Mouse (Mus musculus) thymus, postnatal 0 days (tissue): ENCODE results near the gene 1600002K03Rik. TPM values are rescaled to one million over a fixed set of nuclear protein-coding genes. Genes with fewer than 3 reads are reported as not detected.

ENCODE experiments used
- DNase-seq: peaks from one replicate; pipeline ENCODE4 v3.0.0-alpha.2; 2015; ENCODE audit warnings: low spot score
- polyA plus RNA-seq: library from polyadenylated mRNA; unstranded; fragments of >200 nt; fragmentation: Nextera tagmentation; extraction: Ambion mirVana; gene quantifications from 2 replicates; pipeline ENCODE4 v1.2.1, GENCODE M21; 2015

The 1600002K03Rik gene
- polyA plus RNA-seq, 1 experiment from 2014 or later = 15.3 TPM

DNA sequence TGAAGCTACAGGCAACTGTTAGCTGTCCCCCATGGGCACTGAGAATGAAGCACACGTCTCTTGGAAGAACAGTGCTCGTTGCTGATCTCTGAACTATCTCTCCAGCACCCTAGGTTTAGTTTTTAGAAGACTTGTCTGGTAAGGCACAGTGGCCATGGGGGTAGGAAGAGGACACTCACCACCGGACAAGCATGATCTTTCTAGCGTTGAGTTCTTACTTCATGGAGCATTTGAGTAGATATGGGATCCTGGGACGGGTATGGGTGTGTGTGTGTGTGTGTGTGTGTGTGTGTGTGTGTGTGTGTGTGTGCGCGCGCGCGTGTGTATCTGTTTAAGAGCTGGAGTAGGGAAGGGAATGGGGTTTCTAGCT lies 32.1 kb upstream of the 1600002K03Rik start, which contains the start of gene Cbarp:
Cbarp (minus strand) TSS at position 170 of the 370 bp plus-strand sequence.
- no peak for DNase-seq

DNA sequence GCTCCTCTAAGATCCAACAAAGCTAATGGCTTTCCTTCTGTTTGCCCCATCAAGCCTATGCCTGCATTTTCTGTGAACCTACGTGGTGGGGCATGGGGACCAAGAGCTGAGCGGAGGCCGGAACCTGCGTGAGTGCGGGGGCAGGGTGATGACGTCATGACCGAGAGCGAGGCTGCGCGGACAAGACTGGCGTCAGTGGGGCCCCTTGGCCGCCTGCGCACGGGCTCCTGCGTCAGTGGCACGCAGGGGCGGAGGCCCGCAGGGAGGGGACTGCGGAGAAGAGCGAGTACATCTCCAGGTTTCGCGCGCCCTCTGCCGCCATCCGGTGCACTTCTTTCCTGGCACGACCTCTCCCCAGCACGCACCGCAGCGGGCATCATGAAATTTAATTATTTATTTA lies 31.5 kb upstream of the 1600002K03Rik start:
- DNase-seq = peak; percentile 97

DNA sequence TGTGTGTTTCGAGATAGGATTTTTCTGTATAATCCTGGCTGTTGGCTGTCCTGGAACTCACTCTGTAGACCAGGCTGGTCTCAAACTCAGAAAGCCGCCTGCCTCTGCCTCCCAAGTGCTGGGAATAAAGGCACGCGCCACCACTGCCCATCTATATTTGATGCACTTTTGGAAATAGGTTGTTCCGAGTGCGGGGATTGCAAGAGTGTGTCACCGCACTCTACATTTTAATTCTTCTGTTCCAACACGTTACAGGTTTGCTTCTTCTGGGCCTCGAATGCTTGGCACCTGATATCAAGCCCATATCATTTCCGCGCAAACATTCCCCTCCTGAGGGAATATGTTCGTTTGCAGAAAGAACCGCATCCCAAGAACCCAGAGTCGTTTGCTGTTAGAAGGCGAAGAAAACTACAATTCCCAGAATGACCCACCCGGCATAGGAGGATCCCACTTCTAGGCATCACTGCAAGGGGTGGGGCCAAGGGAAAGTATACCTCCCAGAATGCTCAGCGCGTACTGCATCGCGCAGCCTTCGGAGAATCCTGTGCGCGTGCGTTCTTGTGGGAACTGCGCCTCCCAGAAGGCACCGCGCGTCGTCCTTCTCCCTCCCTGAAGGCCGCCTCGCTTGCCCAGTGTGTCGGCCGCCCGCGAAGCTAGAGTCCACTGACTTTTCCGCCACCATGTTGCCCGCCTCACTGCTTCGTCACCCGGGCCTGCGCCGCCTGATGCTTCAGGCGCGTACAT lies 30.8 kb upstream of the 1600002K03Rik start:
- peak; percentile 98 for DNase-seq

DNA sequence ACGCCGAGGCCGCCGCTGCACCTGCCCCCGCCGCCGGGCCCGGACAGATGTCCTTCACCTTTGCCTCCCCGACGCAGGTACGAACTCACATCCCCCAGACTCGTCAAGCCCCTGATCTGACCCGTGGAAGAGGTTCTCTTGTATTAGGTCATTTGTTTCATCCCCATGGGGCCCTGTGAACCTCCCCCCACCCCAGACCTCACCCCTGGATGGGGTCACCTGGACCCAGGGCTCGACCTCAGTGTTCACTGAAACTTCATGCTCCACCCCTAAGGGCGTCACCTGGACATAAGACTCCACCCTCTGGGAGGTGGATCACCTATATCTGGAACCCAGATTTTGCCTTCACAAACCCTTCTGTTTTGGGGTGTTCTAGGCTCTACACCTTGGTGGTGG lies 30.2 kb upstream of the 1600002K03Rik start:
- no peak for DNase-seq

DNA sequence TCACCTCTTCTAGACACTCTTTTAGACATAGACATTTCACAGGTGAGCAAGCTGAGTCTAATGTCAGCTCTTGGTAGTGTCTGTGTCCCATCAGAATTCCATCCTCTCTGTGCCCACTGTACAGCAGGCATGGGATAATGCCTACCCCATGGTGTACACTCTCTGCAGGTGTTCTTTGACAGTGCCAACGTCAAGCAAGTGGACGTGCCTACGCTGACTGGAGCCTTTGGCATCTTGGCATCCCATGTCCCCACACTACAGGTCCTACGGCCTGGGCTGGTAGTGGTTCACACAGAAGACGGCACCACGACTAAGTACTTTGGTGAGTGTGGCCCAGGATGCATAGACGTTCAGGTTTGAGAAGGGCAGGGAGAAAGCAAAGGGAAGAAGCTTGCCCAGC lies 29.1 kb upstream of the 1600002K03Rik start:
- no peak for DNase-seq

DNA sequence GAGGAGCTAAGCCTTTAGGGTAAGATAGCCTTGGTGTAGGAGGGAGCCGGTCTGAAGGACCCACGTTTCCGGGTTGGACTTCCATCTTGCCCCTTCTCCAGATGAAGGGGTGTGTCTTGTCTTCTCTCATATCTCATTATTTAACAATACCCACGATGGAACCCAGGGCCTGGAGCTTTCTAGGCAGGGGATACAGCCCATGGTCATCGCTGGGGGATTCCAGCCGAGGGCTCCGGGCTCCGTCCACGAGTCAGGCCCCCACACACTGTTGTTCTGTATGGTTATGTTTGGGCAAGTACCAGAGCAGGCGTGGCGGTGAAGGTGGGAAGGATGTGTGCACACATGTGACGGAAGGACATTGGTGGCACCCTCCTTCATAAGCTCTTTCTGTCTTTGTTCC lies 28.6 kb upstream of the 1600002K03Rik start:
- DNase-seq = no peak

DNA sequence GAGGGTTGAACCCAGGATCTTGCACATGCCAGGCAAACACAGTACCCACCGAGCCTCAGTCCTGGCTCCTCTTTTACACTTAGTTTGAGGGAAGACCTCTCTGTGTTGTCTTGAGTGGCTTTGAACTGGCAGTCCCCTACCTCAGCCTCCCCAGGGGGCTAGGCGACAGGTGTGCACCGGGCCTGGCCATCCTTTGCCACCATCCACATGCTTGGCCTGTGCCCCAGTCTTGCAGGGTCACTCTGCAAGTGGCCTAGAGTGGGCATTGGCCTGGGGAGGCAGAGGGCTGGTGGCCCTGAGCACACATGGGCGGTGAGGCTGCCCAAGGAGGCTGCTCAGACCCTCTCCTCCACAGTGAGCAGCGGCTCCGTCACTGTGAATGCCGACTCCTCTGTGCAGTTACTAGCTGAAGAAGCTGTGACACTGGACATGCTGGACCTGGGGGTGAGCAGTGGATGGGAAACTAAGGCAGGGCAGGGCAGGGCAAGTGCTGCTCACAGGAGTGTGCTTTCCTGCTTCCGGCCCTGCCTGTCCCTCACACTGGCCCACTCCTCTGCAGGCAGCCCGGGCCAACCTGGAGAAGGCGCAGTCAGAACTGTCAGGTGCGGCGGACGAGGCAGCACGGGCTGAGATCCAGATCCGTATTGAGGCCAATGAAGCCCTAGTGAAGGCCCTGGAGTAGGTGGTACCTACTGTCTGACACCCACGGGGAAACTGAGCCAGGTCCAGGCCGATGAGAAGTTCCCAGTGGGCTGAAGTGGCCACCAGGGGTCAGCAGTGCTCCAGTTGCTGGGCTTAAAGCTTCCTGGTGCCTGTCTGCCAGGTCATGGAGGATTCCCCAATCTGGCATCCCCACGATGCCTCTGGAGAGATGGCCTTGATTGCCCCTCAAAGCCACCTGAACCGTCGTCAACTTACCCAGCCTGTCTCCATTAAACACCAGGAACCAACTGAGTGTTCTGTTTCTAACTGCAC lies 27.6 kb upstream of the 1600002K03Rik start:
- DNase-seq = peak; percentile 61

DNA sequence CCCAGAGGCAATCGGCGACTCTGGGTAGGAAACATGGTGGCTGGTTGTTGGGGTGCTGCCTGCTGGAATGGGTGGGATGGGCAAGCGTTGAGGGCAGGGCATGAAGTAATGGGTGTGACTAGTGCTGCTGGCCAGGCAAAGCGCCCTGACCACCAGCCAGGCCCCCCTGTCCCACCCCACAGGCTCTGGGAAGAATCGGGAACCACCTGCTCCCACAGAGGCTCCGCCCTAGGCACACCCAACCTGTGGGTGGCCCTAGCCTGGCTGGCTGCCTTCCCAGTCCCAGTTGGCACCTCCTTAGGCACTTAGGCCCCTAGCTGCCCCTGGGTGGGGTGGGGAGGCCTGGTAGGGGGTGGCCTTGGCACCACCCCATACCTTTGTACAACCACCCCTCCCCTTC lies 26.8 kb upstream of the 1600002K03Rik start:
- DNase-seq = no peak

DNA sequence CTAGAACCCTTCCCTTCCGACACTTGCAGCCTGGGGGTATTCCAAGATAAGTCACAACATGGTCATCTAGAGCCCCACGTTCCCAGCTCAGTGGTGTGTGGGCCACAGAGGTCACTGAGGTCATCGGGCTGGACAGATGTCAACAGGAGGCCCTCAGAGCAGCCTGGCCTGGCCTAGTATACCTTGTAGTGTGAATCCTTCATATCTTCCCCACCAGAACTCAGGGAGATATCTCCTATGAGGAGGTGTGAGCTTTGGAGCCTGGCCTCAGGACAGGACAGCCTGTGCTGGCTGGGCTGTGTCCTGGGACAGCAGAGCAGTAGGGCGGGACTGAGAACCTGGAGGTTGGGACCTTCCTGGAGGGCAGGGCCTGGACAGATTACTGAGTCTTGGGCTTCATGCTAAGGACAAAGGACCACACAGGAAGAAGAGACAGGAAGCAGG lies 26.2 kb upstream of the 1600002K03Rik start:
- no peak for DNase-seq

DNA sequence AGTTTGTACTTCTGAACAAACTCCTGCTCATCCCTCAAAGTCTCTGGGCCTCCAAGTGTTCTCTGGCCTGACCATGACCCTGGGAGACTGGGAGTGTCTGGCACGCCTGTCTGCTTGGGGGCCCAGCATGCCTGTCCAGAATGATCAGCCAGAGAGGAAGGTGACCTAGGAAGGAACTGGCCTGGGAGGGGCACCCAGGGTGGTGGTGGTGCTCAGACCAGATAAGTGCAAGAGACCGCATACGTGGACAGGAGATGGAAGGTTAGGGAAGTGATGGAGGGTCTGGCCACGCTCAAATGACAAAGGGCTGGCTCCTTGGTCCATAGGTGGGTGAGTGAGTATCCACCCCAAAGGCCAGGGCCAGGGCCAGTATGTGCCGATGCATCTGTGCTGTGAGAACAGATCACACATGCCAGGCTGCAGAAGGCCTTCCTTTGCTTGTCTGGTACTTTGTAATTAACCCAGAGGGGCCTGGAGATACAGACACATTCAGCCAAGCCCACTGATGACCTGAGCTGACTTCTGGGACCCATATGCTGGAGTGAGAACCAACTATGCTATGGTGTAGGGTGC lies 25.5 kb upstream of the 1600002K03Rik start:
- DNase-seq = no peak

DNA sequence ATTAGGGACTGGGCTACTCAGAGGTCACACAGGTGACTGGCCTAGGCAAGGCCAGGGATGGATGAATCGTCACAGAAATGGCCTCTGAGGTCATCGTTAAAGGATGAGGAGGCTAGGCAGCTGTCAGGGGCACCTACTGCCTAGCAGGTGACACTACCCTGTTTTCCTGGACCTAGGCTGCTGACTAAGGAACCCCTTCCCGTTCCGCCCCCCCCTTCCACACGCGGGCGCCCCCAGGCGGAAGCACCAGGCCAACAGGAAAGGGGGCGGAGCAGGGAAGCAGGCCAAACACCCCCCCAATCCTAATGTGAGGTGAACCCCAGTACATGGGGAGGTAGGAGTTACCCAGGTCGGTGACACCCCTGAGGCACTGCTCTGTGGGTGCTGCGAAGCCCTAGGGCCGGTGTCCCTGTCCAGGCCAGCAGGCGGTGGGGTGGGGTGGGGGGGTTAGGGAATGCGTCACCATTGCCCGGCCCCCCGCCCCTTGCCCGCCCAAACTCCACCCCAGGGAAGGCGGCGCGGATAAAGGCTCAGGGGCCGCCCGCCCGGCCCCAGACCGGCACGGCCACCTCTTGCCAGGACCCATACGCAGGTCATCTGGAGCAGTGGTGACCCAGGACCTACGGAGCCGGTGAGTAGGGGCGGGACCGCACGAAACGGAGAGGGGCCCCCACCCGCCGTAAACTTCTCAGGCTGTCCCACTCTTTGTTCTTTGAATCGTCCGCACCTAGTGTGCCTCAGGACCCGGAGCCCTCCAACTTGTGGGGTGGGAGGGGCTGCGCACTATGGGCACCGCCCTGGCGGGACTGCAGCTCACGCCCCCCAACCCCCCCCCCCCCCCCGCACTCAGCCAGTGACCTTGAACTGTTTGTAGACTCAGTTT lies 24.8 kb upstream of the 1600002K03Rik start, which contains the start of gene Midn:
Midn (plus strand) TSS at position 554 of the 883 bp plus-strand sequence.
- peak; percentile 67 for DNase-seq

DNA sequence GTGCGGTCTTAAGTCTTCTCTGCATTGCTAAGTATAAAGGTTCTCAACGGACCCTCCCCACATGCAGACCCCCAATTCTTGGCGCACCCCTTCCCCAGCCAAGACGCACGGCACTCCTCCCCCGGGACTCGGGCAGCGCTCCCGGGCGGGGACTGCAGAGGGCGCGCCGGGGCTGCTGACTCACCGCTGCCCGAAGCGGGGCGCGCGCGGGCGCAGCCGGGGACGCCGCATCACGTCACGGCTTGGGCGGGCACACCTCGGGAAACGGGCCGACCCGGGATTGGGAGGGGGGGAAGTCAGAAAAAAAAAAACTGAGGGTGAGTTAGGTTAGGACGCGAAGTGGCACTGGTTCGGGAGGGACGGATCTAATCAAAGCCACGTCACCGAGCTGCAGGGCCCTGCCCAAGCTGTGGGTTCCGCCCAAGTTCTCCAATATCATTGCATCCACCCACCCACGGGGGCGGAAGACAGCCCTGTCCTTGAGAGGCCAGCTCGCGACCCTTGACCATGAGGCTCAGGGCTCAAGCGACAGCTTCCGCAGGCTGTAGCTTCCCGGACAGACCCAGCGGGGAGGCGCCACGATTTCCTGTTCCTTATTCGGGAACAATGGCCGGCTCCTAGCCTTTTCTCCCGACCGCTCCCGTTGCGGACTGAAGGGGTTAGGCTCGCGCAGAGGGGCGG lies 24.0 kb upstream of the 1600002K03Rik start:
- peak; percentile 92 for DNase-seq

DNA sequence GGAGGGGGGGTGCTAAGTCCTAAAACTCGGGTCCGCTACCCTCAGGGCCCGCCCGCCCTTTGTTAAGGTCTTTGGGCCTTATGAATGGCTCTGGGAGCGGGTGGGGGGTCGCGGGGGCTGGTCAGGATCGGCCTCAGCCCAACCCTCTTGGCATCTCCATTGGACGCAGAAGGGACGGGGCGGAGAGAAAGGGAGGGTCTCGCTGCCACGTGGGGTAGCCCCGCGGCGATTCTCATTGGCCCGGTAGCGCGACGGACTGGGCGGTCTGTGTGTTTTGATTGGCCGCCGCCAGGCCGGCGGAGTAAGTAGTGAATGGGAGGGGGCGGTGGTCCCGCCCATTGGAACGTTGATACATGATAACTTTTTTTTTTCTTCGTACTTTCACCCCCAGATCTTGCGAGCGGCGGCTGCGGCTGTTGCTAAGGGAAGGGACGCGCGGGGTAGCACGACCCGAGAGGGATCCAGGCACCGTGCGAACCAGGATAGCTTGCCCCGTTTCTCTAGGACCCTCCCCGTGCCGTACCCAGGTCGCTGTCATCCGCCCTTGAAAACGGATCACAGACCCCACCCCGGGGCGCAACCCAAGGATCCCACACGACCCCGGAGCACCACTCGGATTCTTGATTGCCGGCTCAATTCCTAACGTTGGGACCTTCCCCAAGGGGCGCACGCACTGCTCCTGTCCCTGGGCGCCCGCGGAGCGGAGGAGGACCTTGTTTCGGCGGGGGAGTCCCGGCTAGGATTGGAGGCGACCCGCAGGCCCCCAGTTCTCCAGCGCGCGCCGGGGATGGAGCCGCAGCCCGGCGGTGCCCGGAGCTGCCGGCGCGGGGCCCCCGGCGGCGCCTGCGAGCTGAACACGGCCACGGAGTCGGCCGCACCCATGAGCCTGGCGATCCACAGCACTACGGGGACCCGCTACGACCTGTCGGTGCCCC lies 23.2 kb upstream of the 1600002K03Rik start:
- DNase-seq = peak; percentile 99

DNA sequence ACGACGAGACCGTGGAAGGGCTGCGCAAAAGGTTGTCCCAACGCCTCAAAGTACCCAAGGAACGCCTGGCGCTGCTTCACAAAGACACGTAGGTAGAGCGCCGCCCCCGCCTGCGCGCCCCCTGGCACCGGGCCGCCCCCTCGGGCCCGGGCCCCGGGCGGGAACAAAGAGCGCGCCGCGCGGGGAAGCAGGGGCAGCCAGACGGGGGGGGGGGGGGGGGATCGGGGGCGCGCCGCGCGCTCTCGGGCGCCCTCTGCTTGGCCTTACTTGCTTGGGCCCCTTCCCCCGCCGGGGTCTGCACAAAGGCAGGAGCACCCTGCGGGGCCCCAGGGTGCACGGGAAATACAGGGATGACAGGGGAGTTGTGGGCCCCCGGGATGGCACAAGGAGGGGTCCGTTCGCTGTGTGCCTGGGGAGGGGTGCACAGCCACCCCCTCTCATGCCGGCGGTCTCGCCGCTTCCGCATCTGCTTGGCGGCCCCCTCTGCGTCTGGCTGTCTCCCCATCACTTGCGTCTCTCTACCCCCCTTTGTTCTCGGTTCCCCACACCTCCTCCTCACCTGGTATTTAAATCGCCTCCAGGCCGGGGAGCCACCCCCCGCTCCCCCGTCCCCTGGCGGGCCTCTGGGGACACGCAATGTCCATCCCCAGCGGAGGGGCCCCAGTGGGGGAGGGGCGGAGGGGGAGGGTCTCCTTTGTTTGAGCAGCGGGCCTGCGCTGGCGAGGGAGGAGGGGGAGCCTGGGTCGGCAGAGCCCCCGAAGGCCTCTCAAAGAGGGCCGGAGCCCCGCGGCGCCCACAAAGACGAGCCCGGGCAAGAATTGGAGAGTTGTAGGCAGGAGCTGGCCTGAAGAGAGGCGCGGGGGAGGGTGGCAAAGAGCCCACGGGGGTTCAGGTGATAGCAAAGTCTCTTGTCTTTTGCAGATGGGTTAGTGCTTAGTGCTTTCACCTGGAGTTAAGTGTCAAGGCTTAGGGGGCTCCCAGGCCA lies 22.2 kb upstream of the 1600002K03Rik start:
- DNase-seq = peak; percentile 88

DNA sequence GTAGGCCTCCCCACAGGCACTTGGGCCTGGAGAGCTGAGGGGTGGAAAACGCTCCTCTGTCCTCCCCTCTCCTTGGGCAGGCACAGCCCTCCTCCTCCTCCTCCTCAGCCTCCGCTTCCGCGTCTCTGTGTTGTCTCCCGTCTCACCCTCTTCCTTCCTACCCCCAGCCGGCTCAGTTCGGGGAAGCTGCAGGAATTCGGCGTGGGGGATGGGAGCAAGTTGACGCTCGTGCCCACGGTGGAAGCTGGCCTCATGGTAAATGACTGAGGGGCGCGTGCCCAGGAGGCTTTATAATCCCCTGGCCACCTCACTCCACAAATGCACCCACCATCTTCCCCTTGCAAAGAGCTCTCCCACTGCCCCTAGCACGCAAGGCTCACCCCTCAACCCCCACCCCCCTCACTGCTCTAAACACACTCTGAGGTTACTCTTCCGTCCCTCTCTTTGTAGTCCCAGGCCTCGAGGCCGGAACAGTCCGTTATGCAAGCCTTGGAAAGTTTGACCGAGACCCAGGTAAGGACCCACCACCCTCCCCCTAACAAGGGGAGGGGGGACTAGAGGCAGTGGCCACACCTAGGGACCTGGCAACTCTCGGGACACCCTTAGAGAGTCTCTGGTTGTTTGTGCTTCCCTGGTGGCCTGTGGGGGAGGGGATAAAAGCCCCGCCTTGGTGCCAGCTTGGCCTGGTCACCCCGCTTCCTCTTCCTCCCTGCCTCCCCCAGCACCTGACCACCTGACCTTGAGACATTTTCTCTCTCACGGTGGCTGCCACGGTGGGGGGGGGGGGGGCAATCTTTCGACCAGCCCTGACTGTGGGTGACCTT lies 21.3 kb upstream of the 1600002K03Rik start:
- no peak for DNase-seq

DNA sequence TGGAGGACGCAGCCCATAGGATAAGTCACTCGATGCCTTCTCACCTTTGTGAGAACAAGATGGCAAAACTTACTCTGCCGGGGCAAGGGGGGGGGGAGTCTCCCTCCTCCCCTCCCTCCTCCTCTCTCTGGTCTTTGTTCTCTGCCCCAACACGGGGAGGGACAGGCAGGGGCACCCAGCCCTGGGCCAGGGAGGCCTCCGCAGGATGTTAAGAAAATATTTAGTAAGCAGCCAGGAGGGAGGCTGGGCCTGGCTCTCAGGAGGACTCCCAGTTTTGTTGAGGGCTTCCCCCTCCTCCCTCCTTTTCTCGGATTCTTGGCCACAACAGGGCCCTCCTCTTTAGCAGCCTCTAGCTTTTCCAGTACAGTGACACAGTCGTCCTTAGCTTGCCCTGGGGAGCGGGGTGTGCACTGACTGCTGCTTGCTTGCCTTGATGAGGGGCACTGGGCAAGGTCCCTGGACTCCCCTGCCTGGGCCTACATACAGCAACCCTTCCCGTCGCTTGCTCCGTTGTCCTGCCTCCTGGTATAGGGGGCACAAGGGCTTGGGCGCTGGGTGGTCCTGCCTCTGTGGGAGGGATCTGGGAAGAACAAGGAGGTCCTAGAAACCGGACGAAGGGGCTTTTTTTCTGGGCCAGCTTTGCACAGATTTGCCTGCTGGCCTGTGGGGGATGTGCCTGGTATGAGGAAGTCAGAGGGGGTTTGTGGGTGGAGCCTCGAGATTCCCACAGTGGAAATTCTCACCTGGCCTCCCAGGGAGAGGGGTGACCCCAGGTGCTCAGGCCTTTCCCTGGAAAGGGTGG lies 20.5 kb upstream of the 1600002K03Rik start:
- DNase-seq = no peak
